Mouse (Mus musculus) hindbrain, postnatal 0 days (tissue): ENCODE measurements around the gene Topors. TPM values are rescaled to one million over a fixed set of nuclear protein-coding genes. Genes with fewer than 3 reads are reported as not detected.

Experiments used
- ATAC-seq: fragments of 200-750 bp; cut with Nextera tagmentation; 2 replicates; pipeline ENCODE4 v1.8.0; 2017; ENCODE audit warnings: mild to moderate bottlenecking, moderate TSS enrichment, moderate library complexity
- DNase-seq: peaks from one replicate; pipeline ENCODE4 v3.0.0-alpha.2; 2015; ENCODE audit warnings: low spot score
- H3K27ac ChIP-seq: fragments of 300-500 bp; sonication (generic); 2 replicates; pipeline ENCODE4 v1.5.1; 2014; ENCODE audit warnings: mild to moderate bottlenecking
- H3K27me3 ChIP-seq: fragments of 300-500 bp; sonication (generic); 2 replicates; pipeline ENCODE4 v1.6.1; 2014; ENCODE audit warnings: low read length, mixed read lengths; ENCODE audit not compliant: insufficient read depth
- H3K36me3 ChIP-seq: fragments of 300-500 bp; sonication (generic); 2 replicates; pipeline ENCODE4 v1.6.1; 2014; ENCODE audit warnings: low read length, mixed read lengths; ENCODE audit not compliant: insufficient read depth
- H3K4me1 ChIP-seq: fragments of 300-500 bp; sonication (generic); 2 replicates; pipeline ENCODE4 v1.6.1; 2014; ENCODE audit warnings: antibody characterized with exemption, low read length, mixed read lengths; ENCODE audit not compliant: insufficient read depth
- H3K4me2 ChIP-seq: fragments of 300-500 bp; sonication (generic); 2 replicates; pipeline ENCODE4 v1.6.1; 2014; ENCODE audit warnings: low read depth, mild to moderate bottlenecking, low read length, moderate library complexity, mixed read lengths
- H3K4me3 ChIP-seq: fragments of 300-500 bp; sonication (generic); 2 replicates; pipeline ENCODE4 v1.5.1; 2014; ENCODE audit warnings: low read length
- H3K9ac ChIP-seq: fragments of 300-500 bp; sonication (generic); replicated peaks from 2 replicates; pipeline ENCODE4 v1.6.1; 2014; ENCODE audit warnings: mild to moderate bottlenecking, low read length, moderate library complexity, mixed read lengths
- H3K9me3 ChIP-seq: fragments of 300-500 bp; sonication (generic); 2 replicates; pipeline ENCODE4 v1.6.1; 2016; ENCODE audit warnings: low read length, mixed read lengths
- CTCF ChIP-seq: IDR thresholded peaks from 2 replicates; pipeline ENCODE4 v1.5.1; 2016; ENCODE audit warnings: antibody characterized with exemption, control low read depth, low read depth
- WGBS: fragments of 180-500 bp; shearing (Covaris S2); extraction: QIAGEN DNeasy Blood & Tissue Kit; methylation state at CpG from one replicate; pipeline ENCODE4 v1.1.7; 2014; 5-methylcytosine and 5-hydroxymethylcytosine counted together
- polyA plus RNA-seq: library from polyadenylated mRNA; unstranded; fragments of >200 nt; fragmentation: Nextera tagmentation; extraction: Ambion mirVana; gene quantifications from 2 replicates; pipeline ENCODE4 v1.2.1, GENCODE M21; 2015
- total RNA-seq: library from RNA; depleted of rRNA; stranded (reverse); fragments of >200 nt; gene quantifications from 2 replicates; pipeline ENCODE4 v1.2.3, GENCODE M21; 2014

Gene Topors
- total and polyA plus RNA-seq, 2 experiments from 2014 or later = 19.1 to 30.0 TPM

DNA sequence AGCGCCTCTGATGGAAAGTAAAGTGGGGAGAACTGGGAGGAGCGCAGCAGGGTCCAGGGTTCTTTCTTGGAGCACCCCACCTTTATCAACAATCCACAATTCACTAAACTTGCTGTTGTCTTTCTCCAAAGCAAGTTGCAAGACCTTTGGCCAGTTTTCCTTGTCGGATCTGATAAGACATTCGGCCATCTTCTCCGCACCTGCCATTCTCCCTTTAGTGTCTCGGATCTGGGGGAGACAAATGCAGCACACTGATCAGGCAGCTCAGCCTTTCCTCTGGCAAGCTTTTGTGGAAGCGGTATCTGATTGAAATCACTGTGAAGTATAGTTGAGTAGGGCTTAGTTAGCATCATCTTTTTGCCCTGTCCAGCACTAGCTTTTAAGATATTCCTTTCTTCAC is 41.8 kb downstream of the Topors start:
- Histone ChIP-seq H3K9me3 (no peaks in the 10 kb centered on the region), H3K36me3 (no peaks in the 10 kb centered on the region), H3K4me2 (no peak overlapping the region), H3K27me3 (no peaks in the 10 kb centered on the region), H3K9ac (no peak overlapping the region), H3K4me1 (no peaks in the 10 kb centered on the region), H3K4me3 (no peak overlapping the region), H3K27ac (no peak overlapping the region)
- no peak for TF ChIP-seq CTCF
- WGBS = 88% methylated on average over 7 of the region's 7 CpGs
- ATAC-seq = no peak
- no peak for DNase-seq

DNA sequence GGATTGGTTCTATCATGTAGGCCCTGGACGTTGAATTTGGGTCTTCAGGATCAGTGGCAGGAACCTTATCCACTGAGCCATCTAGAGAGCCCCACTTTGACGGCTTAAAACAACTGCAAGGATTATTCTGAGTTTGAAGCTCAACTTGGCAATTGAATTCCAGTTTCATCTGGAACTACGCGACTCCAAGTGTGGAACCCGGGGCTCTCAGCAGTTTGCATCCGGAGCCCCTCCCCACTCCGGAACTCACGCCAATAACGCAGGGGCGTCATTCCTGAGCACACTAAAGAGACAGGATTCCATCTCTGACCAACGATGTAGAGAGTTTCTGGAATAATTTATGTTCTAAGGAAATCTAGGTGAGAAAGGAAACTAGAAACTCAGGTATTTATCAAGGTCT is 42.5 kb downstream of the Topors start:
- no peaks in the 10 kb centered on the region for H3K4me1 ChIP-seq
- H3K36me3 ChIP-seq = no peaks in the 10 kb centered on the region
- DNase-seq (no peak), ATAC-seq (no peak)
- H3K9me3 ChIP-seq = no peaks in the 10 kb centered on the region
- TF ChIP-seq CTCF = no peak
- no peak overlapping the region for H3K4me2 ChIP-seq
- H3K4me3 ChIP-seq = no peak overlapping the region
- WGBS = 90% methylated on average over 11 of the region's 11 CpGs
- no peak overlapping the region for H3K27ac ChIP-seq
- H3K9ac ChIP-seq = no peak overlapping the region
- no peaks in the 10 kb centered on the region for H3K27me3 ChIP-seq

DNA sequence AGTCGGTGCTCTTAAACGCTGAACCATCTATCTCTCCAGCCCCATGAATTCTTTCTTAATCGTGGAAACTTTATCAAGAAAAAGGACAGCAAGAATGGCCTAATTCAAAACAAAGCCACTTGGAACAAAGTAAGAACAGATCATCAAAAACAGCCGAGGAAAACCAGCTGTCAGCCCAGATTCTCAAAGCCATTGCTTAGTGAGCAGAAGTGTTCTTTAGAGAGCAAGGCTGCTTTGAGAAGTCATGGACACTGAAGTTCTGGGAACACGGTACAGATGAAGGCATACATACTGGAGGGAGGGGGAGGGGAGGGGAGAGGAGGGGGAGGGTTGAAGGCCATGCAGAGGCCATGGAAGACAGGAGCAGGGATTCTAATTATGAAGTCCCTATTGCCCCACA is 43.6 kb downstream of the Topors start:
- no peaks in the 10 kb centered on the region for H3K9me3 ChIP-seq
- H3K27ac ChIP-seq = no peak overlapping the region
- ATAC-seq (no peak), DNase-seq (no peak)
- H3K4me2 ChIP-seq = no peak overlapping the region
- no peaks in the 10 kb centered on the region for H3K4me1 ChIP-seq
- no peak overlapping the region for H3K9ac ChIP-seq
- 76% methylated on average over 5 of the region's 5 CpGs for WGBS
- TF ChIP-seq CTCF = no peak
- no peaks in the 10 kb centered on the region for H3K36me3 ChIP-seq
- no peak overlapping the region for H3K4me3 ChIP-seq
- H3K27me3 ChIP-seq = no peaks in the 10 kb centered on the region

DNA sequence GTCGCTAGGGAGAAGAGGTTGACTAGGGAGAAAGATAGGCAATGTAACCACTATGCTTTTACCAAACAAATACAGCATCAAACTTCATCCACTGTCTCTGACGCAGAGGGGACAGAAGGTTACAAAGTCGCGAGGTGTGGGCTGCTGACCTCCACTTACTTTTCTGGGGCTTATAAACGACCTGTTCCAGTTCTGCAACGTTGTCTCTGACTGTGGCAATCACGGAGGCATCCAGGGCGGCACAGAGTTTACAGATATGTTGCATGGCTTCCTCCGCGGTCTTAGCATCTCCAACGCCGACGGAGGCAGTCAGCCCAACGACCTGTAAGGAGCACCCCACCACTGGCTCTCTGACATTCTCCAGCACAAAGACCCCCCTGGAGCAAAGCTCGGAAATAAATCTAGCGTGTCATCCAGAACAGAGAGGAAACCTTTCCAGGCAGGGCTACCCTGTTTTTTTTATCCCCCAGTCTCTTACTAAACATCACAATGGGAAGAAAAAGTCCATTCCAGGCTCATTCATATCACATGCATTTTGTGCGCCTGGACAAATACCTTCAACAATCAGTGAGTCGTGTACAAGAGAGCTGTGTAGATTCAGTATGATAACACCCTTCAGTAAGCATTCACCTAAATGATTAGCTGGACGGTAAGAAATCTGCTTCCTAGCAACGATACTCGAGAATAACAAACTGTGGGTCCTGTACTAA is 47.6 kb downstream of the Topors start:
- no peak overlapping the region for H3K9ac ChIP-seq

DNA sequence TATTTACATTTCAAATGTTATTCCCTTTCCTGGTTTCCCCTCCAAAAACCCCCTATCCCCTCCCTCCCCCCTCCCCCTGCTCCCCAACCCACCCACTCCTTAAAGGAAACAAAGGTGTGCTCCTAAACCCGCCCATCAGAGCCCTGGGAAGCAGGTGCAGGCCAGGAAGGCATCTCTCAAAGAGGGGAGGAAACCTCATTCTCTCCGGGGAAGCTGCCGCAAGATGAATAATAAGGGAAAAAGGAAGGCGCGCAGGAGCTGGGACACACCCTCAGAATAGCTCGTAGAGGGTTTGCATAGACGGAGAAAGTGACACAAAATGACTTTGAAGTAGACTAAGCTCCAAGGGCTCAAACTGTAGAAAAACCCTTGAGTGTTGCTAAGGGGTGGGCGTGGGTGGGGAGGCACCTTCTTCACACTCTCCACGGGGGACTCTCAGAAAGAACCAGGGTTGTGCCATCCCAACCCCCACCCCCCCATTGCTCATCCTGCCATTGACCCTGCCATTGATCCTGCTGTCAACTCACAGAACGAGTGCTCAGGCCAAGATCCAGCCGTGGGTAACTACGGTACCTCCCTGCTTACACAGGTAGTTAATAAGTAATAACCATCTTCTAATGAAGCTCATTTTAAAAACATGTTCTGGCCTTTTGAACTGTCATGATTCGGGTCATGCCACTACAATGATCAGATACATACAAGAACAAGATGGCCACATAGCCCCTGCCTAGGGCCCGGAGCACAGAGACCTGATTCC is 48.5 kb downstream of the Topors start:
- Histone ChIP-seq H3K27me3 (no peaks in the 10 kb centered on the region), H3K9me3 (no peaks in the 10 kb centered on the region), H3K4me2 (no peak overlapping the region; the same call in 1 of the 2 replicates), H3K9ac (no peak overlapping the region), H3K36me3 (no peaks in the 10 kb centered on the region), H3K4me3 (no peak overlapping the region), H3K27ac (no peak overlapping the region), H3K4me1 (no peaks in the 10 kb centered on the region)
- ATAC-seq = no peak
- WGBS = 32% methylated on average over 14 of the region's 14 CpGs
- DNase-seq = no peak
- no peak for TF ChIP-seq CTCF

More for the DNA sequence above, 47.6 kb downstream of the Topors start:
- DNase-seq (no peak), ATAC-seq (no peak)
- Histone ChIP-seq H3K27me3 (no peaks in the 10 kb centered on the region), H3K27ac (no peak overlapping the region), H3K9me3 (no peaks in the 10 kb centered on the region), H3K4me1 (no peaks in the 10 kb centered on the region), H3K4me3 (no peak overlapping the region), H3K4me2 (0 out of 2 replicates have a peak overlapping the region, but pooled peaks have one; percentile 5), H3K36me3 (no peaks in the 10 kb centered on the region)
- WGBS = 34% methylated on average over 21 of the region's 21 CpGs
- no peak for TF ChIP-seq CTCF

DNA sequence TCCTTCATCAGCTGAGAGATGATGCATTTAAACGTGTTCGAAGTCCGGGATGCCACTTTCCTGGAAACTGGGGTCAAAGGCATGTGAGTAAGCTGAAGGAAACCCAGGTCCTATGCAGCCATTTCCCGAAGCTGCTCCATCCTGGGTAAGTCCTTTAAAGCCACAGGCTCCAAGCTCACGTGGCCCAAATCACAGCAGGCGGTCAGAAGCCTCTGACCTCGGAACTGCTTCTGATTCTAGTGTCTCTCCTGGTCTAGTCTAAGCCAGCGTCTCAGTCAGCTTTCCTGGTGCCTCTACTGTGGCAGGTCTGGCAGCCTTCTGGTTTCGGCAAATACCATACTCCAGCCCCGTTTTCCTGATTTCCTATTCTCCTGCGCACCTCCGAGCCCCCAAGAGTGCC is 49.2 kb downstream of the Topors start:
- ATAC-seq = no peak
- Histone ChIP-seq H3K36me3 (no peaks in the 10 kb centered on the region), H3K9me3 (no peaks in the 10 kb centered on the region), H3K27me3 (no peaks in the 10 kb centered on the region), H3K27ac (no peak overlapping the region), H3K4me1 (no peaks in the 10 kb centered on the region), H3K4me3 (0 out of 2 replicates have a peak overlapping the region, but pooled peaks have one; percentile 7), H3K4me2 (peak overlapping the region; percentile 21), H3K9ac (no peak overlapping the region)
- TF ChIP-seq CTCF = no peak
- DNase-seq = no peak
- WGBS = 22% methylated on average over 12 of the region's 12 CpGs

DNA sequence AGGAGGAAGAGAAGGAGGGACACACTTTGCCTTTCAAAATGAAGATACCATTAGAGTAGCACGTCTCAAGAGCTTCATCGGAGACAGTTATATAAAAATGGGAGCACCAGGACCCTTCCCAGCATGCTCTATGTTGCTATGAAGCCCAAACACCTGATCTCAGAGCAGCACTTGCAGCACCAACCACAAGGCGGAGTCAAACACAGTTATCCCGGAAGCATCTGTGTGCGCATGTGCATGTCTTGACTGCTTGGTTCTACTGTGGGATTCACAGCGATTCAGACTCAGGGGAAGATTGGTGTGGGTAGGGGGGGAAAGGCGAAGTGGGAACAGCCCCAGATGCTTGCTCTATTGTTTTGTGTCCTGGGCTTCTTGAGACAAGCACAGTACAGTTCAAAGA is 51.3 kb downstream of the Topors start:
- DNase-seq (peak; percentile 55), ATAC-seq (peak; percentile 62; the same call in 1 of the 2 replicates)
- H3K27ac ChIP-seq = no peak overlapping the region
- no peaks in the 10 kb centered on the region for H3K36me3 ChIP-seq
- 75% methylated on average over 7 of the region's 7 CpGs for WGBS
- H3K4me2 ChIP-seq = no peak overlapping the region
- H3K9ac ChIP-seq = no peak overlapping the region
- peak; percentile 67 for TF ChIP-seq CTCF
- H3K27me3 ChIP-seq = no peaks in the 10 kb centered on the region
- H3K4me3 ChIP-seq = no peak overlapping the region
- H3K9me3 ChIP-seq = no peaks in the 10 kb centered on the region
- H3K4me1 ChIP-seq = no peaks in the 10 kb centered on the region
